Mouse (Mus musculus) neural tube, embryonic 10.5 days (tissue): ENCODE results near the gene Hemk1.

ENCODE experiments used
- DNase-seq: peaks from one replicate; pipeline ENCODE4 v3.0.0-alpha.2; 2017; ENCODE audit warnings: low spot score; ENCODE audit errors: extremely low spot score

Hemk1 gene

GRCm38 (mm10) chr9:107338172-107338883 is at the start of gene Hemk1:
Gene Hemk1 (minus strand): TSS chr9:107338350.
- peak; percentile 84 for DNase-seq

GRCm38 (mm10) chr9:107387708-107388107 is 49.6 kb upstream of the Hemk1 start:
- no peak for DNase-seq

- DNase-seq = no peak
These were observed 48.6 kb upstream of the Hemk1 start for GRCm38 (mm10) chr9:107386722-107387121.

- no peak for DNase-seq
These were observed 46.2 kb upstream of the Hemk1 start for GRCm38 (mm10) chr9:107384396-107384795.

- peak; percentile 53 for DNase-seq
These were observed 43.6 kb upstream of the Hemk1 start for GRCm38 (mm10) chr9:107381723-107382122.

GRCm38 (mm10) chr9:107377961-107378512 is 39.9 kb upstream of the Hemk1 start:
- DNase-seq = peak; percentile 63

- no peak for DNase-seq
These were observed 37.3 kb upstream of the Hemk1 start for GRCm38 (mm10) chr9:107375451-107375850.

GRCm38 (mm10) chr9:107374623-107375022 is 36.5 kb upstream of the Hemk1 start:
- DNase-seq = no peak

- no peak for DNase-seq
These were observed 34.3 kb upstream of the Hemk1 start for GRCm38 (mm10) chr9:107372441-107372840.

- no peak for DNase-seq
These were observed 31.9 kb upstream of the Hemk1 start for GRCm38 (mm10) chr9:107370106-107370463.

GRCm38 (mm10) chr9:107369270-107370105 is 31.3 kb upstream of the Hemk1 start:
- no peak for DNase-seq

GRCm38 (mm10) chr9:107368302-107368701 is 30.2 kb upstream of the Hemk1 start:
- no peak for DNase-seq

- peak; percentile 62 for DNase-seq
These were observed 28.5 kb upstream of the Hemk1 start for GRCm38 (mm10) chr9:107366644-107367043.

GRCm38 (mm10) chr9:107360989-107361388 is 22.8 kb upstream of the Hemk1 start:
- no peak for DNase-seq

- peak; percentile 90 for DNase-seq
These were observed 19.5 kb upstream of the Hemk1 start for GRCm38 (mm10) chr9:107357651-107358050.

- peak; percentile 66 for DNase-seq
These were observed 18.0 kb upstream of the Hemk1 start for GRCm38 (mm10) chr9:107355870-107356765.

- no peak for DNase-seq
These were observed 16.7 kb upstream of the Hemk1 start for GRCm38 (mm10) chr9:107354826-107355225.

GRCm38 (mm10) chr9:107349321-107349720 is 11.2 kb upstream of the Hemk1 start:
- DNase-seq = no peak

GRCm38 (mm10) chr9:107347586-107348183 is 9.5 kb upstream of the Hemk1 start:
- no peak for DNase-seq

GRCm38 (mm10) chr9:107346081-107346480 is 7.9 kb upstream of the Hemk1 start:
- no peak for DNase-seq

GRCm38 (mm10) chr9:107344027-107344426 is 5.9 kb upstream of the Hemk1 start:
- no peak for DNase-seq
